Mouse (Mus musculus): ENCODE measurements around the gene Nudt16l1. TPM values are rescaled to one million over a fixed set of nuclear protein-coding genes. Genes with fewer than 3 reads are reported as not detected.

The Nudt16l1 gene
- polyA plus RNA-seq, 1 experiment from 2014 or later: 143 TPM

GRCm38 (mm10) chr16:4940311-4940850 lies 1.8 kb downstream of the Nudt16l1 start:
- ATAC-seq (ENCODE audit: insufficient read depth, low FRiP score, low read depth): no peak
- peaks cover 52% of the 10 kb centered on the region for H3K36me3 ChIP-seq
- 89% methylated on average over 10 of the region's 10 CpGs for WGBS
- H3K27ac ChIP-seq: no peak overlapping the region
- H3K27me3 ChIP-seq (replicated peaks): no peaks in the 10 kb centered on the region
- peaks cover 11% of the 10 kb centered on the region for H3K4me1 ChIP-seq
- no peaks in the 10 kb centered on the region for H3K9me3 ChIP-seq
- H3K4me3 ChIP-seq (replicated peaks): 0 out of 2 replicates have a peak overlapping the region, but pooled peaks have one; percentile 61
- peak overlapping the region; percentile 73 for H3K4me2 ChIP-seq
- no peak overlapping the region for H3K9ac ChIP-seq

GRCm38 (mm10) chr16:4941016-4941415 lies 2.5 kb downstream of the Nudt16l1 start:
- Histone ChIP-seq H3K4me1 (peaks cover 11% of the 10 kb centered on the region), H3K4me3 (replicated peaks) (no peak overlapping the region), H3K27ac (no peak overlapping the region), H3K9ac (no peak overlapping the region), H3K9me3 (no peaks in the 10 kb centered on the region), H3K4me2 (no peak overlapping the region), H3K36me3 (peaks cover 55% of the 10 kb centered on the region), H3K27me3 (replicated peaks) (no peaks in the 10 kb centered on the region)
- no peak for ATAC-seq (ENCODE audit: insufficient read depth, low FRiP score, low read depth)

GRCm38 (mm10) chr16:4942868-4943267 lies 4.3 kb downstream of the Nudt16l1 start:
- Histone ChIP-seq H3K4me2 (no peak overlapping the region), H3K27me3 (replicated peaks) (no peaks in the 10 kb centered on the region), H3K9me3 (no peaks in the 10 kb centered on the region), H3K4me3 (replicated peaks) (no peak overlapping the region), H3K36me3 (peaks cover 52% of the 10 kb centered on the region), H3K4me1 (peaks cover 11% of the 10 kb centered on the region), H3K9ac (no peak overlapping the region), H3K27ac (no peak overlapping the region)
- WGBS: 89% methylated on average over 8 of the region's 8 CpGs
- ATAC-seq (ENCODE audit: insufficient read depth, low FRiP score, low read depth): no peak

GRCm38 (mm10) chr16:4943431-4943830 lies 4.9 kb downstream of the Nudt16l1 start:
- Histone ChIP-seq H3K9me3 (no peaks in the 10 kb centered on the region), H3K36me3 (peaks cover 56% of the 10 kb centered on the region), H3K27me3 (replicated peaks) (no peaks in the 10 kb centered on the region), H3K9ac (no peak overlapping the region), H3K4me2 (no peak overlapping the region), H3K4me3 (replicated peaks) (no peak overlapping the region), H3K27ac (no peak overlapping the region), H3K4me1 (peaks cover 11% of the 10 kb centered on the region)
- ATAC-seq (ENCODE audit: insufficient read depth, low FRiP score, low read depth): no peak
- 85% methylated on average over 3 of the region's 3 CpGs for WGBS

- H3K27ac ChIP-seq: no peak overlapping the region
- no peak overlapping the region for H3K4me3 ChIP-seq (replicated peaks)
- no peaks in the 10 kb centered on the region for H3K27me3 ChIP-seq (replicated peaks)
Observed at GRCm38 (mm10) chr16:4945415-4945814, 6.9 kb downstream of the Nudt16l1 start.

GRCm38 (mm10) chr16:4946155-4946554 lies 7.6 kb downstream of the Nudt16l1 start:
- ATAC-seq (ENCODE audit: insufficient read depth, low FRiP score, low read depth): no peak
- Histone ChIP-seq H3K4me2 (no peak overlapping the region), H3K4me3 (replicated peaks) (no peak overlapping the region), H3K9me3 (no peaks in the 10 kb centered on the region), H3K9ac (no peak overlapping the region), H3K36me3 (peaks cover 54% of the 10 kb centered on the region), H3K4me1 (no peaks in the 10 kb centered on the region), H3K27me3 (replicated peaks) (no peaks in the 10 kb centered on the region), H3K27ac (no peak overlapping the region)
- 86% methylated on average over 3 of the region's 3 CpGs for WGBS

More at GRCm38 (mm10) chr16:4945415-4945814, 6.9 kb downstream of the Nudt16l1 start:
- H3K9me3 ChIP-seq: no peaks in the 10 kb centered on the region
- ATAC-seq (ENCODE audit: insufficient read depth, low FRiP score, low read depth): no peak
- no peak overlapping the region for H3K9ac ChIP-seq
- 0 out of 2 replicates have a peak, but pooled peaks cover under 1% of the 10 kb centered on the region for H3K4me1 ChIP-seq
- 77% methylated on average over 4 of the region's 4 CpGs for WGBS
- peaks cover 57% of the 10 kb centered on the region for H3K36me3 ChIP-seq
- no peak overlapping the region for H3K4me2 ChIP-seq

GRCm38 (mm10) chr16:4947378-4947777 lies 8.8 kb downstream of the Nudt16l1 start:
- Histone ChIP-seq H3K9me3 (no peaks in the 10 kb centered on the region), H3K36me3 (peaks cover 50% of the 10 kb centered on the region), H3K4me3 (replicated peaks) (no peak overlapping the region), H3K9ac (no peak overlapping the region), H3K4me1 (no peaks in the 10 kb centered on the region), H3K27me3 (replicated peaks) (no peaks in the 10 kb centered on the region), H3K4me2 (no peak overlapping the region), H3K27ac (no peak overlapping the region)
- 78% methylated on average over 4 of the region's 4 CpGs for WGBS
- ATAC-seq (ENCODE audit: insufficient read depth, low FRiP score, low read depth): no peak

- no peak for ATAC-seq (ENCODE audit: insufficient read depth, low FRiP score, low read depth)
- Histone ChIP-seq H3K9me3 (no peaks in the 10 kb centered on the region), H3K9ac (no peak overlapping the region), H3K27me3 (replicated peaks) (no peaks in the 10 kb centered on the region), H3K4me3 (replicated peaks) (no peak overlapping the region), H3K4me1 (no peaks in the 10 kb centered on the region), H3K36me3 (peaks cover 52% of the 10 kb centered on the region), H3K4me2 (no peak overlapping the region), H3K27ac (no peak overlapping the region)
- WGBS: 89% methylated on average over 3 of the region's 3 CpGs
Observed at GRCm38 (mm10) chr16:4956609-4957008, 18.0 kb downstream of the Nudt16l1 start.

GRCm38 (mm10) chr16:4957446-4957845 lies 18.9 kb downstream of the Nudt16l1 start:
- H3K27me3 ChIP-seq (replicated peaks): no peaks in the 10 kb centered on the region
- no peak overlapping the region for H3K27ac ChIP-seq
- WGBS: 90% methylated on average over 3 of the region's 3 CpGs
- peaks cover 46% of the 10 kb centered on the region for H3K36me3 ChIP-seq
- no peak overlapping the region for H3K4me2 ChIP-seq
- H3K9ac ChIP-seq: no peak overlapping the region
- 0 out of 2 replicates have a peak, but pooled peaks cover under 1% of the 10 kb centered on the region for H3K4me1 ChIP-seq
- no peaks in the 10 kb centered on the region for H3K9me3 ChIP-seq
- no peak for ATAC-seq (ENCODE audit: insufficient read depth, low FRiP score, low read depth)
- no peak overlapping the region for H3K4me3 ChIP-seq (replicated peaks)

- no peak overlapping the region for H3K27ac ChIP-seq
- no peaks in the 10 kb centered on the region for H3K9me3 ChIP-seq
- H3K9ac ChIP-seq: no peak overlapping the region
- ATAC-seq (ENCODE audit: insufficient read depth, low FRiP score, low read depth): no peak
- peaks cover 20% of the 10 kb centered on the region; the same call in 1 of the 2 replicates for H3K36me3 ChIP-seq
- no peak overlapping the region for H3K4me2 ChIP-seq
- 87% methylated on average over 8 of the region's 8 CpGs for WGBS
- H3K4me1 ChIP-seq: peaks cover 14% of the 10 kb centered on the region
- no peaks in the 10 kb centered on the region for H3K27me3 ChIP-seq (replicated peaks)
- H3K4me3 ChIP-seq (replicated peaks): no peak overlapping the region
Observed at GRCm38 (mm10) chr16:4960260-4960659, 21.7 kb downstream of the Nudt16l1 start.

- no peaks in the 10 kb centered on the region for H3K36me3 ChIP-seq
- H3K27me3 ChIP-seq (replicated peaks): no peaks in the 10 kb centered on the region
- H3K9ac ChIP-seq: no peak overlapping the region
- no peak for ATAC-seq (ENCODE audit: insufficient read depth, low FRiP score, low read depth)
- peak overlapping the region; percentile 86 for H3K4me2 ChIP-seq
- H3K4me3 ChIP-seq (replicated peaks): peak overlapping the region; percentile 98
- 38% methylated on average over 9 of the region's 9 CpGs for WGBS
- H3K27ac ChIP-seq: 0 out of 2 replicates have a peak overlapping the region, but pooled peaks have one; percentile 83
- H3K9me3 ChIP-seq: no peaks in the 10 kb centered on the region
- H3K4me1 ChIP-seq: peaks cover 15% of the 10 kb centered on the region
Observed at GRCm38 (mm10) chr16:4963346-4963745, 24.8 kb downstream of the Nudt16l1 start.

GRCm38 (mm10) chr16:4963797-4964709 lies 25.5 kb downstream of the Nudt16l1 start, which contains the start of gene Anks3:
Anks3 (minus strand) TSS chr16:4964205.
- peak; percentile 97 for ATAC-seq (ENCODE audit: insufficient read depth, low FRiP score, low read depth)
- Histone ChIP-seq H3K4me2 (peak within 1 kb of the TSS; percentile 86), H3K27me3 (replicated peaks) (no peaks in the 10 kb centered on the region), H3K9me3 (no peaks in the 10 kb centered on the region), H3K4me1 (peaks cover 15% of the 10 kb centered on the region), H3K9ac (peak within 1 kb of the TSS; percentile 88), H3K4me3 (replicated peaks) (peak within 1 kb of the TSS; percentile 98), H3K27ac (peak within 1 kb of the TSS; percentile 83), H3K36me3 (no peaks in the 10 kb centered on the region)
- under 1% methylated on average over 74 of the region's 76 CpGs for WGBS
